Mouse (Mus musculus): Measurements from ENCODE around the gene Psmc5.
A peak's percentile ranks its signal among the peaks of the same experiment; 100 is the strongest.
"Not testable (repeated sequence)": the region's sequence is repeated elsewhere in the genome, so short reads cannot be mapped to it uniquely, and the experiment has no call there.

The Psmc5 gene

DNA sequence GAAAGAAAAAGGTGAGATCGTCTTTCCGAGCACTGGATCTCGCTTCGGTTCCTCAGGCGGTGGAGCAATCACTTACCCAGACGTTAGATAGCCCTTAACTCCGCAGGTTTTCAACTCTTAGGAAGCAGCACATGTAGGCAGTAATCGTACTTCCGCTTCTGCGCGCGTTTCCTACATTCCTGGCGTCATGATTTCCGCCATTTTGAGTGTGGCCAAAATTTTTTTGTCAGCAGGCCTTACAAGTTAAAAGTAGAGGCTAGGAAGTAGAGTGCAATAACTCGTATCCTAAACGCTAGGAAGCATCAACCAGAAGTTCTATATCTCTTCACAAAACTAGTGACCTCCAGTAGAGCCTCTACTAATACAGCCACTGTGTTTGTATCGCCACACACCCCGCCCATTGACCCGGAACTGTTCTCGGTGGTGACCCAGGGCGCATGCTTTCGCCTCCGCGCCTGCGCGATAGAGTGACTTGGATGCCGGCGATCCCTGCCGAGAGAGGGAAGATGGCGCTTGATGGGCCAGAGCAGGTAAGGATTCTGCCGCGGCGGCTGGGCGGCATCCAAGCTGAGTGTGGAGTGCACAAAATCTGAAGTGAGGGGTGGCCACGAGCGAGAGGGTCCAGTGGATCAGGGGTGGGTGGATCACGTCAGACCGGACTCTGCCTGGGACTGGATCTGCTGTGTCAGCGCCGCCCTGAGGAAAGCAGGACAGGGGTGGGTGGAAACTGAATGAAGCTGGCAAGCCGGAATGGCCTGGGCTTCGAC is at the start of gene Psmc5, which contains the start of gene Ftsj3:
Psmc5 (plus strand) TSS at position 470 of the 767 bp plus-strand sequence.
Ftsj3 (minus strand) TSS at position 395 of the 767 bp plus-strand sequence.
- peak; percentile 98 for DNase-seq (ENCODE audit: low read depth)

DNA sequence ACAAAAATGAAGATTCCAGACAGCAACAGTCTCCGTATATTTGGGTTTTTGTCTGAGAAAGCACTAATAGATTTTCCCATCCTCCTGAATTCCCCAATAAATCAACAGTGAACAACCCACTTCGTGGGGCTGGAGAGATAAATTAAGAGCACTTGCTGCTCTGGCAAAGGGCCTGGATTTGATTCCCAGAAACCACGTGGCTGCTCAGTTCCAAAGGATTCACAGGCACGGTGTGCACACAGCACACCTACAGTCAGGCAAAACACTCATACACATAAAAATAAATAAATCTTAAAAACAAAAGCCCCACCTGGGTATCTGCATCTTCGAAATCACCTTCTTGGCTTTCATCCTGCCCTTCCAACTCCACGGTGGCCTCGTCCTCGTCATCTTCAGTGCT is 43.2 kb upstream of the Psmc5 start:
- no peak for DNase-seq (ENCODE audit: low read depth)

DNA sequence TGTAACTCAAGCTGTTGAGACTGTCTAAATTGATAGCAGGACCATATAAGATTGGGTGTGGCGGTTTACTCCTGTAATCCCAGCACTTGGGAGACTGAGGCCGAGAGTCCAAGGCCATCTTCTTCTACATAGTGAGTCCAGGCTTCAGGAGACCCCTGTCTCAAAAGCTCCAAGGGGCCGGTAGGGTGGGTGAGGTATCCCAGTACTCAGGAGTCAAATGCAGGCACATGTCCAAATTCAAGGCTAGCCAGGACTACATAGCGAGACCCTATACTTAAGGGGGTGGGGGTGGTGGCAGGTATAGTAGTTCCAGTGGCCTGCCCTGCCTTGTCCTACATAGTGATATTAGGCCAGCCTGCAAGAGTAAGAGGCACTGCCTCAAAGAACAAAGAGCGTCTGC is 41.1 kb upstream of the Psmc5 start:
- no peak for DNase-seq (ENCODE audit: low read depth)

DNA sequence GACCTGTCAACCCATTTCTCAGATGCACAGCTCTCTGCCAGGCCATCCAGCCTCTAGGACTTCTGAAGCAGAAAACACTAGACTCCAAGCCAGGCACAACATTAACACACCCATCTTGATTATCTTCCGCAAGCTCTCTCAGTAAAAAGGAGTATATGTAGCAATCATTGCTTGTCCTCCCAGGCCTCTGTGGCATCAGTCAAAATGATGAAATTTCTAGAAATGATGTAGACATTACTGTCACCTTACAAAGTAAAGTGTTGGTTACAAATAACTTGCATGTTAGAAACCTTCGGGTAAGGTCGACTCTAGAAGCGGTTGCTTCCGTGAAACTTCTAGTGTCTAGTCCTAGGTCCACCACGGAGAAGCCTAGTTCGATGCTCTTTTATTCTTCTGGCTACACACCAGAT is 40.5 kb upstream of the Psmc5 start:
- DNase-seq (ENCODE audit: low read depth), result peak; percentile 32

DNA sequence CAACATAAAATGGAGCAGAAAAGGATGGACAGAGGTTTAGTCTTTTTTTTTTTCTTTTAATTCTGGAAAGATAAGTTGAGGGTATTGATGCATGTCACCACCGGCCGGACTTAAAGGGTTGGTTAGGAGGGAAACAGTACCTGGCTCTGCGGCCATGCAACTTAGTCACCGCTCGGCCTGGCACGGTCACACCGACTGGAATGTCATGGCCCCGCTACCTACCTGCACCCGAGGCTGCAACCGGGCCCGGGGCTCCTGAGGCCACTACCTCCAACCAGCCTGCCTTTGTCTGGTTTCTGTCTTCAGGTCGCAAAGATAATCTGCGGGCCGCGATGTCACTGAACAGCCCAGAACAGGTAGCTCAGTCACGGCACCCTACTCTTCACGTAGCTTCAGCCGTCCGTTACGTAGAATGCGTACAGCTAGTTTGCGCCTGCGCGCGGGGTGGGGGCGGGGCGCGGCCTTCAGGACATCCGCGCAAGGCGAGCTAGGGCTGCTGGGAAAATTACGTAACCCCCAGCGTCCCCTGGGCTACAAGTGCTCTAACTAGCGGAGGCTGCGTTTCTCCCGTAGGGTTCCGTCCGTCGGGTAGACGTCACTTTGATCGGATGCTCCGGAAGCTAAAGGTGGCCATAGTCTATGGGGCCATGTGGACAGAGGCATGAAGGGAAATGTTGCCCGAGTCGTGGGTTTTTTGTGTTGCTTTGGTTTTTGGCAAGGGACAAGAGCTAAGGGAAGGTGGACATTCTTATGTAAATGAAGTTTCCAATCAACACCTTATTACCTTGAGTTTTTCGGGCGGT is 39.8 kb upstream of the Psmc5 start, which contains the start of gene Ccdc47:
Ccdc47 (minus strand) TSS at position 418 of the 803 bp plus-strand sequence.
- peak; percentile 99 for DNase-seq (ENCODE audit: low read depth)

DNA sequence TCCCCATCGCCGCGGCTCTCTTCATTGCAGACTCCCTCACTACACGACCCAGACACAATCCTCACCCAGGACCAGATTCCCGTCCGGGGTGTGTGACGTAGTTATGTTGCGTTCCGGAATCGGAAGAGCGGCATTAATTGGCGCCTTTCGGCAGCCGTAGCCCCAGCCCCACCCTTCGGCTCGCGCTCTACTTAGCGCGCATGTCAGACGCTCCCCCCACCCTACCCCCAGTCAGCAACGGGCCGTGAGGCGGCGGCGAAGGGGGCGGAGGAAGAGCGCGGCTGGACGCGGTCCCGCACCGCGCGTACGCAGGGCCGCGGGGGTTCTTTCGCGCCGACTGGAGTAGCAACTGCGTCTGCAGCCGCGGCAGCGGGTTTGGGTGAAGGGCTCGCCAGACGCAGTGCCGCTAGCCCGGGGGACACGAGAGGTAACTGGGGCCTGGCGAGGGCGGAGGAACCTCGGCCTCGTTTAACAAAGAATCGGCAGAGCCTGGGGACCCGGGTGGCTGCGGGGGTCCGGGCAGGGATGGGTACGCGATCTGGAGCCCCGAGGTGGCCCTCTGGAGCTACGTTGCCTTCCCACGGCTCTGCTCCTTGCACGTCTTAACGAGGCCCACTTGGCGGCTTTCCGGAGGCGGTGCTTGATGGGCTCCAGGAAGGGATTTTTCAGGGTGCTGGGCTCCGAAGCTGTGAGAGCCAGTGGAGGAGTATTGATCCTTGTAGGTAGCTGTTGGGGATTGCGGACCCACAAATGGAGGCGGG is 39.0 kb upstream of the Psmc5 start, which contains the start of gene Ddx42:
Ddx42 (plus strand) TSS at position 197 of the 761 bp plus-strand sequence.
- peak; percentile 97 for DNase-seq (ENCODE audit: low read depth)

DNA sequence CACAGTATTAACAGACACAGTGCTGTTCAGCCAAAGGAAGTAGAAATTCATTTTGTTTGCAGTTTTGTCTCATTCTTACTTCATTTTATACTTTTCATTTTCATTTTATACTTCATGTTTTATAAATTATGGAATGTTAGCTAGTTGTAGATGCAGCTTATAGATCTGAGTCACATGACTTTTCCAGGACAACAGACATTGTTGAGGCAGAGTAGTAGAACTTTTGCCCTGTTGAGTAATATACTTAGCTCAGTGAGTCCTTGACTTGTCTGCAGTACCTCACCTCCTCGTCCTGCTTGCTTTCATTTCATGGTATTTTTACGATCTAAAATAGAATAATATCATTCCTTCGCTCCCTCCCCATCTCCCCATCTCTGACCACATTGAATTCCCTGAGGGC is 35.4 kb upstream of the Psmc5 start:
- DNase-seq (ENCODE audit: low read depth), result no peak

DNA sequence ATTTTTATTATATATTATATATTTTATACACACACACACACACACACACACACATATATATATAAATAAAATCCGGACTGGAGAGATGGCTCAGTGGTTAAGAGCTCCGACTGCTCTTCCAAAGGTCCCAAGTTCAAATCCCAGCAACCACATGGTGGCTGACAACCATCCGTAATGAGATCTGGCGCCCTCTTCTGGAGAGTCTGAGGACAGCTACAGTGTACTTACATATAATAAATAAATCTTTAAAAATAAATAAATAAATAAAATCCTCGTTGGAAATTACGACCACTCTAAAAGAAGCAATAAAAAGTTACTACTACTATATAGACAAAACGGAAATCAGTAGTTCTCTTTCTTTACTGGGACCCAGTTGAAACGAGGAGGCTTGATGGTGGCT is 22.0 kb upstream of the Psmc5 start:
- DNase-seq (ENCODE audit: low read depth), result not testable (repeated sequence)

DNA sequence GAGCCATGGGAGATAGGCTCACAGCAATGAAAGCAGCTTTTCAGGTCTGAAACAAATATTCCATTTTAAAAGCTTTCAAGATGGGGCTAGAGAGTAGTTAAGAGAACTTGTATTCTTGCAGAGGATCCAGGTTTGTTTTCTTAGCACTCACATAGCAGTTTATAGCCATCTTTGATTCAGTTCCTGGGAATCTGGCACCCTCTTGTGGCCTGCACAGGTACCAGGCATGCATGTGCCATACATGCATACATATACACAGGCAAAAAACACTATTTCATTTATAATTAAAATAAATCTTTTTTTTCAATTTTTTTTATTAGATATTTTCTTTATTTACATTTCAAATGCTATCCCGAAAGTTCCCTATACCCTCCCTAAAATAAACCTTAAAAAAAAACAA is 9.1 kb upstream of the Psmc5 start:
- DNase-seq (ENCODE audit: low read depth), result peak; percentile 54

DNA sequence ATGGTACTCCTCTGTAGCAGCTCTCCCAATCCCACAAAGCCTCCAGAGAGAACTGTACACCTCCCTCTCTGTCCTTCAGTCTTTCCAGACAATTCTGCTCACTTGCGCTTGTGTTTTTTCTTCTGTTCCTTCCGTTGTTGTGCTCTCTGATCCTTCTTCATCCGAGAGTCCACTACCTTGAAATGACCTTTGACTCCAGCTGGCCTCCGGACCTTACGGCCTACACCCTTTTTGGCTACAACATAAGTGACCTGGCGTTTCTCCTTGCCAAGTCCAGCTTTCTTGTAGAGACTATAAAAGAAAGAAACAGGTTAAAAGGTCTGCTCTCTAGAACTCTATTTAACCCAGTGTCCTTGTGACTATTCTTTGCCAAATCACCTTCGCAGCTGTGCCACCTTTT is 6.6 kb upstream of the Psmc5 start:
- no peak for DNase-seq (ENCODE audit: low read depth)

DNA sequence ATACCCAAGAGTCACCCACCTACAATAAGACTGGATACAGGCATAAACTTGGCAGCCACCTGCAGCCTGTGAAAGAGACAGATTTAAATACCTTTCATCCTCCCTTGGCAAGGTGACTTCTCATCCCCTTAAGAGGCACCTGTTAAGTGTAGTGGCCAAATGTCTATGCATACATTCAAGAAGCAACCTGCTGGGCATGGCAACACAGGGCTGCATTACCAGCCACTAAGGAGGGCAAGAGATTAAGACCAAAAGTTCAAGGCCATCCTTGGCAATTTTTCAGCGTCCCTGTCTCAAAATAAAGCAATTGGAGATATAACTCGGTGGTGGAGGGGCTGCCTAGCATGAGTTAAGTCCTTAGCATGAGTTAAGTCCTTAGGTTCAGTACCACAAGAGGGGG is 1.2 kb upstream of the Psmc5 start:
- DNase-seq (ENCODE audit: low read depth), result no peak

DNA sequence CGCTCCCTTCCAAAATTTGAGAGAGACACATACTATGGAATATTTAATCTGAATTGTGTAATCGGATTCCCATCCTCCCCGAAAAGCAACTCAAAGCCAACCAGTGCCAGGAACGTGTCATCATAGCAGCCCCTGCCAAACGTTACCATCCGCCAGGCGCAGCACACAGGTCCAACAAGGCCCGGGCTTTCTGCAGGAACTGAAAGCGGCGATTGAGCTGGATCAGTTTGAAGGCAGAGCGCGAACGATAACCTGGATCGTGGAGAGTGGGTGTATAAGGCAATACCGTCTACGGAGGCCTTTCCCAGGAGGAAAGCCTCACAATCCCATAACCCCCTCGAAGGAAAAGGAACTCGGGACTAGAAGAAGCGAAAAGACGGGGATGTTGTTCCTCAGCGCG is 780 bp upstream of the Psmc5 start:
- DNase-seq (ENCODE audit: low read depth), result peak; percentile 74

DNA sequence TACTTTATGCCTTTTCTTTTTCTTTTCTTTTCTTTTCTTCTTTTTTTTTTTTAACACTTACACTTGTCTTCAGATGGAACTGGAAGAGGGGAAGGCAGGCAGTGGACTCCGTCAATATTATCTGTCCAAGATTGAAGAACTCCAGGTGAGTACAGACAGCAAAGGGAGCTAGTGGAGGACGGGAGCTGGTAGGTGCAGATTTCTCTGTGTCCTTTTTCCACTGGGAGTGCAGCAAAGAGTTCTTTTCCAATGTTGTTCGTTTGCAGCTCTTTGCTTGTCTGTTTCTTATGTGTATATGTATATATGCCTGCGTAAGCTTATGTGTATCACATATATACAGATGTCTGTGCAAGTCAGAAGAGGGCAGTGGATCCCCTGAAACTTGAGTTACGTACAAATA is 821 bp downstream of the Psmc5 start:
- no peak for DNase-seq (ENCODE audit: low read depth)

DNA sequence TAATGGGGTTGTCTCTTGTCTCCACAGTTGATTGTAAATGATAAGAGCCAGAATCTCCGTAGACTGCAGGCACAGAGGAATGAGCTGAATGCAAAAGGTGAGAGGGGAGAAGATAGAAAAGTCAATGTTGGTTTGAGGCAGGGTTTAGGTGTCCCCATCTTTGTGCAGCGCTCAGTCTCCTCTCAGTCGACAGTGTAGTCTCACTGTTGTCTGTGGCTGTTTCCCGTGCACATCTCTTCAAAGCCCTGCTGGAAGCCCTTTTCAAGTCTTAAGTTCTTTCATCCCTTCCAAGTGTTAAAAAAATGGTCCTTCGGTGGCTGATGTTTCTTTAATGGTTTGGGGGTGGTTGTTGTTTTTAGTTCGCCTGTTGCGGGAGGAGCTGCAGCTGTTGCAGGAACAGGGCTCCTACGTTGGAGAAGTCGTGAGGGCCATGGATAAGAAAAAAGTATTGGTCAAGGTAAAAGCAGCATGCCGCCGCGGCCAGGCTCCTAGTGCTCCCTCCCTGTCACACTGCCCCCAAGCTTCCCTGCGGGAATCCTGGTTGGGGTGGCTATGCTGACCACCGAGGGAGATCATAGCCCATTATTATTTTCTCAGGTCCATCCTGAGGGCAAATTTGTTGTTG is 5.0 kb downstream of the Psmc5 start:
- no peak for DNase-seq (ENCODE audit: low read depth)

DNA sequence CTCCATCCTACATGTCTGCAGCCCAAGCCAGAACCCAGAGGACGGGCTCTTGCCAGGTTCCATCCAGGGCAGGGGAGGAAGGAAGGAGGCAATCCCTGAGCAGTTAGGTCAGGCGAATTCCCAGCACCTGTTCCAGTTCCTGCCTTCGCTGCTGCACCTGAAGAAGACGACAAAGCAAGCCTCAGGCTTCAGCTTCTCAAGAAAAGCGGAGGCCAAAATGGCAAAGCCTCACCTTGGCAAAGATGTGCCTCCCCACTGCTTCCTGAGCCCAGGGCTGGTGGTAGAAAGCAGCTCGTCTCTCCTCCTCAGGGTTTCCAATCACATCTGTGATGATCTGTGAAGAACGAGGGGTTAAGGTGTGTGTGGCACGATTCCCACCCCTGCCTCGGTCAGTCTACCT is 8.0 kb downstream of the Psmc5 start:
- DNase-seq (ENCODE audit: low read depth), result no peak

DNA sequence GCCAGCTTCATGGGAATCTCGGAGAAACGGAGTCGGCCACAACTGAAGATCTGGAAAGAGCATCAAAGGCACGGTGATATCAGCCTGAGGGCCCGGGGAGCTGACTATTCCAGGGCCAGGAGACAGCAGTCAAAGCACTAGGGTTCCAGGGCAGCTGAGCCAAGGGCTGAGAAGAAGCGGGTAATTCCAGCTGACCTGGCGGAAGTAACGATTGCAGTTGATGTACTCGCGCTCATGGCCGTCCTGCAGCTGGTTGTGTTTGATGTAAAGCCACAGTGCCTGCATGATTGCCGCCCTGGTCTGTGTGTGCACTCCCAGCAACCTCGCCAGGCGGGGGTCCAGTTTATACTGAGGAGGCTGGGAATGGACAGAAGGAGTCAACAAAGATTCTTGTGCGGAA is 9.0 kb downstream of the Psmc5 start:
- DNase-seq (ENCODE audit: low read depth), result no peak

DNA sequence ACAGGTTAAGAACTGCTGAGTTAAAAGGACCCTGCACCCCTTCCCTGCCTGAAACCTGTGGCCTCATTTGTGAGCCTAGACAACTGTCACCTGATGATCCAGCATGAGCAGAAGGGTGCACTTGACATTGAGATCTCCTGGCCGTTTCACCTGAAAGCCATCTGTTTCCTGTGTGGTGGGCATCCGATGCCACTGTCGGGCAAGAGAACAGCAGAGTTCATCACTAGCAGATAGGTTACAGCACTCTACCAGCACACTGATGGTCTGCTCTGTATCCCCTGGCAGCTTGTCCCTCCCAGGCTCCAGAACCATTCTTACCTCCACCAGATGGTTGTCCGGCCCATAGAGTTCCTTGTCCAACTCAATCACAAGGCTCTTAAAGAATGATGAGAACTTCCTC is 9.6 kb downstream of the Psmc5 start:
- DNase-seq (ENCODE audit: low read depth), result no peak

DNA sequence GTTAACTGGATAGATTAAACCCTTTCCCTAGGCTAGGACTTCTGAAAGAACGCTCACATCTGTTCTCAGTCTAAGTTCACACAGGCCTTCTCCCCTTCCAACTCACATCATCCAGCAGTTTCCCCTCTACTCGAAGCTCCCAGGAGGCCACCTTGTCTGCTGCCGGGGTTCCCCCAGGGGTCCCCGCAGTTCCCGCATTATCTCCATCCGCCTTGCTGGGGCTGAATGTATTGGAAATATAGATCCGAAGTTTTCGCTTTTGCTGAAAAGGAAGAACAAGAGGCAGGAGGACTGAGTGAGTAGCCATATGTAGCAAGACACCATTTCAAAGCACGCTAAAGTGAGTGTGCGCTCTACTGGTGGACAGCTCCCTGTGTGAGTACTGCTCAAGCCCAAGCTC is 10.5 kb downstream of the Psmc5 start:
- DNase-seq (ENCODE audit: low read depth), result no peak

DNA sequence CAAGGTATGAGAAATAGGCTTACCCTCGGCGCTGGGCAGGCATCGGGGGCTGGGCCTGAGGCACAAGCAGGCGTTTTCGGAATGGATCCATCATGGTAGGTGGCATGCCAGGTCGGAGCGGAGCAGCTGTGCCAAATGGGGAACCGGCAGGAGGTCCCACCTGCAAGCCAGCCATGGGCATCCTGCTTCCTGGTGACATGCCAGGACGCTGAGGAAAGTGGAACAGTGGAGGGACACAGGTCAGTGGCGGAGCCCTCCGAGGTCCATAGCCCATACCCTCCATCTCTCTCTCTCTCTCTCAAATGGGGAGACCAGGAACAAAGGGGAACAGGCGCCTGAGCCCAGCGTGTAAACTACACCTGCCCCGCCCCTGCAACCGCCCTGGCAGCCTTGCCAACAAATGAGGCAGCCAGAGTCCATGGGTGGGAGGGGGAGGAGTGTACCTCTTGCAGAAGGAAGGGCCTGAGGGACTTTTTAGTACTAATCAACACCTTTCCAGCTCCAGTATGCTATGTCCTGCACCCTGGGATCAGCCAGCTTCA is 11.4 kb downstream of the Psmc5 start:
- no peak for DNase-seq (ENCODE audit: low read depth)

DNA sequence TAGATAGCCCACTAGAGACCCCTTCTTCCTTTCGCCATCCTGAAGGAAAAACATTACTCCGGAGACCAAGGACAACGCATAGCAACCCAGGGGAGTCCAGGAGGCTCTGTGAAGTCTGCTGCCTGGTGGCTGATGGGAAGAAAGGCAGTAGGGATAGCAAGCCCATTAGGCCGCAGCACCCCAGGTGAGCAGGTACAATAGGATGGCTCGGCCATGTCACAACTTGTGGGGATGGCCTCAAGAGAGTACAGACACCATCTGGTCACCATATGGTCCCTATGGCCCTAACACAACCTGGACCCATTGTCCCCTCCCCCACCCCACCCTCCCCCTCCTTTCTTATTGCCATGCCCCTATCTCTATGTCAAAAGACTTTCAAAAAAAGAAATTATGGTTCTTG is 11.9 kb downstream of the Psmc5 start:
- DNase-seq (ENCODE audit: low read depth), result no peak

DNA sequence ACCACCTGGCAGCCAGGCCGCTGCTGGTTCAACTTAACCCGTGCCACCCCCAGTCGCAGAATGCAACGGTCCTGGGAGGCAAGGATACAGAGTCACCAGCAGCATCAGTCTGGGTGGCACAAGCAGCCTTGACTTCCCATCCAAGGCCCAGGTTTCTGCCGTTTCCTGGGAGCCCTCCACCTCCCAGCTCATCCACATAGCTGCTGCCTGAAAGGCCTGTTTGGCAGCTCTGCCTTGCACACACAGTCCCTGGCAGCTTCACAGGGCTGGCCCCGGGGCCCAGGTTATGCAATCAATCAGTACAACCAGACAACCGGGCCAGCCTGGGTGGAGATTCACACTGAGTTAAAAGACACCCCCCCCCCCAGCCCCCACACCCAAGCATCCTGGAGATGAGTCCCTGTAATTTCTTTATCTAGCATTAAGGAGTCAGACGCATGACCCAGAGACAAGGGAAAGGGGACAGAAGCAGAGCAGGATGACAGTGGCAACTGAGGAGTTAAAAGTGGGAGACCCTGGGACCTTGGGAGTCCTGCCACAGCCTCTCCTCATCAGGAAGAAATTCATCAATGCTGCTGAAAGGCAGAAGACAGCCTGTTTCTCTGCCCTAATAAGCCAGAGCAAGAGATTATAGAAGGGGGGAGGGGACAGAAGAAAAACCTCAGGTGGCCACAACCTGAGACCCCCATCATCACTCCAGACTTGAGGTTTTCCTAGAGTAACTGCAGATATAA is 12.5 kb downstream of the Psmc5 start:
- peak; percentile 79 for DNase-seq (ENCODE audit: low read depth)
